In genomic region chr13:103472216-103472615, GRCm38 (mm10) we compare ENCODE assay signal across 12 mouse cellular contexts.
DNase-seq lines count a peak whose midpoint lies in the region.
"Had no signal": no experiment of that assay in that cellular context is flagged by ENCODE, and none has a peak within 500 bp of the region (broad histone marks: within the 10 kb centered on the region; RNA-seq: fewer than 3 reads in every experiment).

No protein-coding gene starts in this region.

- peak; percentile 70 to 82 for DNase-seq in adrenal gland, adult (ENCODE audit: inconsistent age in 2 of 2, low spot score in 1 of 2)
- no peak for DNase-seq in adrenal gland, adult 18-20 months (ENCODE audit: low spot score in 2 of 2)
- DNase-seq in heart, adult 11 months, result peak; percentile 41
- DNase-seq in heart, postnatal 4 days, result no peak
- DNase-seq in adrenal gland, postnatal 25 days, result peak; percentile 7
- DNase-seq in liver, result no peak
- DNase-seq: cerebellum, adult 18-20 months; cerebellum, adult 9-10 months; cerebellum, postnatal 14 days; gastrocnemius, postnatal 10 days; gastrocnemius, postnatal 36 days; kidney, adult 18-20 months had no signal

Comparison
In these comparisons a context has a peak if more than half of its experiments do, and no peak if none do; other contexts are left out.
1. DNase-seq: peak in adrenal gland, adult (2 of 2), heart, adult 11 months (single experiment) and adrenal gland, postnatal 25 days (single experiment); none in adrenal gland, adult 18-20 months (0 of 2), heart, postnatal 4 days (single experiment) and liver (single experiment).